Comparison of ENCODE assay signal across 8 mouse cellular contexts in the genomic region with DNA sequence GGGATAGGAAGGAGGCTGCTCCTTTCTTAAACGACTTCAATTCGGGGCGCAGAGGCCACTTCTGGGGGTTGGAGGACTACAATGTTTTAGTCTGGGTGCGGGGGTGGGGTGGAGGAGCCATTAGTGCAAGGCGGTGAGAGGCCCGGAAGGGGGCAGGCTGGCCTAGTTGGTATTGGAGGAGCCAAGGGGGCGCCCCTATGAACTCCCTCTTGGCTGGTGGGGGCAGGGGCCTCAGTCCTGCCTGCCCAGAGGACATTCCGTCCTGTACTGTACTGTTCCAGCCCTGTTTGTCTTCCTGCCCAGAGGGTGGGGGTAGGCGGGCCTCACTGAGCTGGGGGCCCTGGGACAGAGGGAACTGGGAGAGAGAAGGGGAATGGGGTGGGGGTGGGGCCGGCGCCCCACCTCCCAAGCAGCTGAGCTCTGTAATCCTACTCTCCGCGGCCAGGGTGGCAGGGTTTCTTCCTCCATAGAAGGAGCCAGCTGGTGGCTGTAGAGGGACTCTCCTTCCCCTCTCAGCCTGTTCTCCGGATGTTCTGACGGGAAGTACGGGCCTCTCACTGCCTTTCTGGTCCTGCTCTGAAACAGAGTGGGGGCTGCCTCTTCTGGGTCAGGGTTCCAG. TPM values are rescaled to one million over a fixed set of nuclear protein-coding genes. Genes with fewer than 3 reads are reported as not detected.
DNase-seq lines count a peak whose midpoint lies in the region; ATAC-seq and TF ChIP-seq lines count a peak whose summit lies in the region.

No protein-coding gene starts in this region.

- peaks cover 39% of the 10 kb centered on the region for H3K27me3 ChIP-seq in forebrain, embryonic 10.5 days (ENCODE audit: poor library complexity, severe bottlenecking)
- H3K27me3 ChIP-seq in heart, embryonic 14.5 days (ENCODE audit: control insufficient read depth, insufficient read depth, low read length), result no peaks in the 10 kb centered on the region
- H3K27me3 ChIP-seq in kidney, embryonic 16.5 days (ENCODE audit: insufficient read depth, low read length), result no peaks in the 10 kb centered on the region
- no peaks in the 10 kb centered on the region; the same call in 1 of the 2 replicates for H3K27me3 ChIP-seq in liver, embryonic 14.5 days (ENCODE audit: control insufficient read depth, insufficient read depth, low read length)

- H3K27ac ChIP-seq in forebrain, embryonic 10.5 days, result peak overlapping the region; percentile 85
- peak overlapping the region; percentile 95 to 99 for H3K27ac ChIP-seq in heart, embryonic 14.5 days (replicated peaks in 1 of 2; ENCODE audit: control insufficient read depth in 1 of 2, insufficient read depth in 1 of 2, low read depth in 2 of 2, low read length in 2 of 2)
- peak overlapping the region; percentile 99 for H3K27ac ChIP-seq in kidney, embryonic 16.5 days (ENCODE audit: low read length)
- H3K27ac ChIP-seq in liver, embryonic 14.5 days, result peak overlapping the region; percentile 99

- WGBS in forebrain, embryonic 10.5 days, result 5% methylated on average over 16 of the region's 16 CpGs
- WGBS in heart, embryonic 14.5 days, result 1% methylated on average over 16 of the region's 16 CpGs
- WGBS in kidney, embryonic 16.5 days, result 3% methylated on average over 16 of the region's 16 CpGs
- 1% methylated on average over 16 of the region's 16 CpGs for WGBS in liver, embryonic 14.5 days (ENCODE audit: insufficient replicate concordance)

- H3K4me3 ChIP-seq in forebrain, embryonic 10.5 days, result peak overlapping the region; percentile 34
- peak overlapping the region; percentile 16 to 25; a peak in 3 of 4 replicates for H3K4me3 ChIP-seq in heart, embryonic 14.5 days (ENCODE audit: control insufficient read depth in 1 of 2, insufficient read depth in 1 of 2, low read depth in 1 of 2, low read length in 2 of 2)
- peak overlapping the region; percentile 23 for H3K4me3 ChIP-seq in kidney, embryonic 16.5 days (ENCODE audit: low read length)
- H3K4me3 ChIP-seq in liver, embryonic 14.5 days (ENCODE audit: insufficient read depth in 1 of 2, low read depth in 2 of 2, low read length in 2 of 2), result peak overlapping the region; percentile 7 to 23; a peak in 2 of 4 replicates

- H3K9me3 ChIP-seq in forebrain, embryonic 10.5 days, result peaks cover 3% of the 10 kb centered on the region; the same call in 1 of the 2 replicates
- peaks cover 5% of the 10 kb centered on the region; the same call in 1 of the 2 replicates for H3K9me3 ChIP-seq in heart, embryonic 14.5 days (ENCODE audit: control insufficient read depth, low read length)
- peaks cover 3% of the 10 kb centered on the region; the same call in 1 of the 2 replicates for H3K9me3 ChIP-seq in kidney, embryonic 16.5 days (ENCODE audit: low read length)
- H3K9me3 ChIP-seq in liver, embryonic 14.5 days (ENCODE audit: control insufficient read depth, low read length), result no peaks in the 10 kb centered on the region

- no peaks in the 10 kb centered on the region for H3K36me3 ChIP-seq in forebrain, embryonic 10.5 days (replicated peaks)
- peaks cover 27% of the 10 kb centered on the region for H3K36me3 ChIP-seq in heart, embryonic 14.5 days (ENCODE audit: control insufficient read depth, insufficient read depth, low read length)
- H3K36me3 ChIP-seq in kidney, embryonic 16.5 days (ENCODE audit: insufficient read depth, low read length), result peaks cover 15% of the 10 kb centered on the region
- no peaks in the 10 kb centered on the region; the same call in 1 of the 2 replicates for H3K36me3 ChIP-seq in liver, embryonic 14.5 days (replicated peaks; ENCODE audit: control insufficient read depth, insufficient read depth, low read depth)

- peak; percentile 91 for DNase-seq in A20 (ENCODE audit: low read depth, low spot score)
- peak; percentile 73 for DNase-seq in adrenal gland, postnatal 10 days
- DNase-seq in forebrain, embryonic 10.5 days (ENCODE audit: extremely low spot score, low spot score), result peak; percentile 50
- peak in 2 of 3 experiments; percentile 50 to 72 for DNase-seq in liver, embryonic 14.5 days (ENCODE audit: low read depth in 3 of 3, low spot score in 3 of 3)
- peak; percentile 71 for DNase-seq in neural tube, embryonic 10.5 days (ENCODE audit: extremely low spot score, low spot score)
- peak; percentile 83 for DNase-seq in testis, postnatal 14 days (ENCODE audit: low spot score)

- TF ChIP-seq CTCF in liver, embryonic 14.5 days (IDR thresholded peaks at IDR 0.05; ENCODE audit: low read depth), result peak; percentile 58

- peak; percentile 33; the same call in 1 of the 2 replicates for TF ChIP-seq EP300 in liver, embryonic 14.5 days (IDR thresholded peaks at IDR 0.05; ENCODE audit: low read depth)

- peak; percentile 84 for ATAC-seq in heart, embryonic 14.5 days (ENCODE audit: insufficient number of reproducible peaks, insufficient read depth, low FRiP score, low read depth)
- peak; percentile 84 for ATAC-seq in kidney, embryonic 16.5 days (ENCODE audit: low FRiP score, low TSS enrichment)
- ATAC-seq in liver, embryonic 14.5 days (ENCODE audit: insufficient read depth), result peak; percentile 44

- H3K9ac ChIP-seq in heart, embryonic 14.5 days (ENCODE audit: low read length), result peak overlapping the region; percentile 88
- H3K9ac ChIP-seq in kidney, embryonic 16.5 days (replicated peaks; ENCODE audit: low read length), result peak overlapping the region; percentile 59
- H3K9ac ChIP-seq in liver, embryonic 14.5 days (replicated peaks), result peak overlapping the region; percentile 59

- peaks cover 71% of the 10 kb centered on the region for H3K4me1 ChIP-seq in forebrain, embryonic 10.5 days
- H3K4me1 ChIP-seq in heart, embryonic 14.5 days (ENCODE audit: control insufficient read depth in 2 of 2, insufficient read depth in 2 of 2, low read length in 2 of 2), result peaks cover 41 to 64% of the 10 kb centered on the region in 2 experiments
- peaks cover 60% of the 10 kb centered on the region for H3K4me1 ChIP-seq in kidney, embryonic 16.5 days (ENCODE audit: insufficient read depth, low read length)
- peaks cover 49 to 56% of the 10 kb centered on the region in 2 experiments for H3K4me1 ChIP-seq in liver, embryonic 14.5 days (replicated peaks; ENCODE audit: control insufficient read depth in 2 of 2, insufficient read depth in 2 of 2, low read length in 1 of 2)

- peak overlapping the region; percentile 86 for H3K4me2 ChIP-seq in heart, embryonic 14.5 days (ENCODE audit: low read length)
- H3K4me2 ChIP-seq in kidney, embryonic 16.5 days (replicated peaks; ENCODE audit: low read depth, low read length), result peak overlapping the region; percentile 86
- peak overlapping the region; percentile 100 for H3K4me2 ChIP-seq in liver, embryonic 14.5 days (ENCODE audit: low read depth)

RNA-seq across cellular contexts. Expression of a gene that starts 4.0 kb away (rescaled TPM):
- 1 to 10 TPM; 4.9 to 6.7 TPM for total RNA-seq in adrenal gland, postnatal 10 days (2021)
- polyA plus RNA-seq in forebrain, embryonic 10.5 days (2016; fragmentation: Nextera tagmentation; extraction: Ambion mirVana), result 4.3 and 5.3 TPM in 2 replicates
- polyA plus RNA-seq in heart, embryonic 14.5 days (2014; fragmentation: Nextera tagmentation; extraction: Ambion mirVana), result 43.7 and 51.6 TPM in 2 replicates
- polyA plus RNA-seq in kidney, embryonic 16.5 days (2015; fragmentation: Nextera tagmentation; extraction: Ambion mirVana), result 25.2 and 26.1 TPM in 2 replicates
- 9.8 and 12.2 TPM in 2 replicates for polyA plus RNA-seq in liver, embryonic 14.5 days (2012; rRNA removed)
- 22.8 and 23.9 TPM in 2 replicates for polyA plus RNA-seq in liver, embryonic 14.5 days (2014; fragmentation: Nextera tagmentation; extraction: Ambion mirVana)

RNA-seq across cellular contexts. Expression of a gene that starts 15.7 kb away (rescaled TPM):
- total RNA-seq in adrenal gland, postnatal 10 days (2021), result under 1 TPM; 0.30 to 0.42 TPM
- 0.11 and 0.12 TPM in 2 replicates for polyA plus RNA-seq in forebrain, embryonic 10.5 days (2016; fragmentation: Nextera tagmentation; extraction: Ambion mirVana)
- 0.16 and 0.23 TPM in 2 replicates for polyA plus RNA-seq in heart, embryonic 14.5 days (2014; fragmentation: Nextera tagmentation; extraction: Ambion mirVana)
- 0.19 TPM in 2 replicates for polyA plus RNA-seq in kidney, embryonic 16.5 days (2015; fragmentation: Nextera tagmentation; extraction: Ambion mirVana)
- 0.02 and 0.18 TPM in 2 replicates for polyA plus RNA-seq in liver, embryonic 14.5 days (2012; rRNA removed)
- polyA plus RNA-seq in liver, embryonic 14.5 days (2014; fragmentation: Nextera tagmentation; extraction: Ambion mirVana), result 0.08 TPM in 2 replicates

RNA-seq across cellular contexts. Expression of a gene that starts 30.5 kb away (rescaled TPM):
- 10 to 100 TPM; 81.5 to 90.1 TPM for total RNA-seq in adrenal gland, postnatal 10 days (2021)
- 149 and 150 TPM in 2 replicates for polyA plus RNA-seq in forebrain, embryonic 10.5 days (2016; fragmentation: Nextera tagmentation; extraction: Ambion mirVana)
- 88.4 and 89.1 TPM in 2 replicates for polyA plus RNA-seq in heart, embryonic 14.5 days (2014; fragmentation: Nextera tagmentation; extraction: Ambion mirVana)
- polyA plus RNA-seq in kidney, embryonic 16.5 days (2015; fragmentation: Nextera tagmentation; extraction: Ambion mirVana), result 122 and 125 TPM in 2 replicates
- 61.7 and 68.3 TPM in 2 replicates for polyA plus RNA-seq in liver, embryonic 14.5 days (2012; rRNA removed)
- polyA plus RNA-seq in liver, embryonic 14.5 days (2014; fragmentation: Nextera tagmentation; extraction: Ambion mirVana), result 38.5 and 42.8 TPM in 2 replicates

Comparison
In these comparisons a context has a peak if more than half of its experiments do, and no peak if none do; other contexts are left out.
1. Peak in every context shown above with its lines: DNase-seq, ATAC-seq, H3K4me3 ChIP-seq and H3K27ac ChIP-seq.